Mouse (Mus musculus) urinary bladder, postnatal 36 days (tissue): ENCODE results near the gene Srrt.

Source experiments
- DNase-seq, 2 experiments: peaks; one replicate each; pipeline ENCODE4 v3.0.0; 2022; ENCODE audit warnings: low spot score in 2 of 2, mixed read lengths in 1 of 2

Gene Srrt

DNA sequence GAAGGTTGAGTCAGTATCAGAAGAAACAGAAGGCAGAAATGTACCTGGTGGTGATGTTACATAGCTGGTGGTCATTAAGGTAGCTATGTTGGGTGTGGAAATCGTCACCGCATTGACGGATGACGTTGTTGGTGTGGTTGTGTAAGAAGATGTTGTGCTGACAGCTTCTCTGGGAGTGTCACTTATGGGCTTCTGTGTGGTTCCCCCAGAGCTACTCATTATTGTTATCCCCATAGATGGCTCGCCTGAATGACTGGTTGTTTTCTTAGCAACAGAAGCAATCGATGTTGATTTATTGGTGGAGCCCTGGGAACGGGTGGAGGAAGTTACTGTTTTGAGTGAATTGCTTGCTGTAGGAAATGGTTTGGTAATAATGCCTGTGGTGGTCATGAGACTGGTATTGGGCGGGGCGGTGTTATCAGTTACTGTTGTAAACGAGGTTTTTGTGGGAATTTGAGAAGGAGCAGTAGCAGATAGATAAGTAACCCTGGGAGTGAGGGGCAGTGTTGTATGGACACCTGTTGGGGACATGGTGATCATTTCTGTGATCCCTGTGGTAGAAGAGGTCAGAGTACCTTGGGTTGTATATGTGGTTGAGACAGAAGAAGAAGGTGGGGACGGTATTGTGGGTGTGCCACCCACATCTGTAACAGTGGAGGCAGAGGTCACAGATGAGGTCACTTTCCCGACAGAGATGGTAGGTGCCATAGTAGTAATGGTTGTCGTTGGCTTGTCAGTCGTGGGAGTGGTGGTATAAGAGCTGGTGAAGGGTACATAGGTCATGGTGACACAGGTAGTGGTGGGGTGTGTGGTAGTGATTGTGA, 43.4 kb downstream of the Srrt start:
- DNase-seq, result no peak
